Mouse (Mus musculus) limb, embryonic 13.5 days (tissue): ENCODE data around the gene Ttc3. TPM values are rescaled to one million over a fixed set of nuclear protein-coding genes. Genes with fewer than 3 reads are reported as not detected.
A peak's percentile ranks its signal among the peaks of the same experiment; 100 is the strongest.

ENCODE experiments used
- ATAC-seq: fragments of 200-750 bp; cut with Nextera tagmentation; 2 replicates; pipeline ENCODE4 v1.8.0; 2017; ENCODE audit warnings: low read depth, moderate number of reproducible peaks, moderate TSS enrichment; ENCODE audit not compliant: low FRiP score
- H3K27ac ChIP-seq: fragments of 300-500 bp; sonication (generic); 2 replicates; pipeline ENCODE4 v1.5.1; 2015; ENCODE audit warnings: inconsistent platforms, mild to moderate bottlenecking, moderate library complexity
- H3K27me3 ChIP-seq: fragments of 300-500 bp; sonication (generic); 2 replicates; pipeline ENCODE4 v1.6.1; 2015; ENCODE audit warnings: mild to moderate bottlenecking, inconsistent platforms
- H3K36me3 ChIP-seq: fragments of 300-500 bp; sonication (generic); 2 replicates; pipeline ENCODE4 v1.6.1; 2015; ENCODE audit warnings: inconsistent platforms, mild to moderate bottlenecking, moderate library complexity
- H3K4me1 ChIP-seq: fragments of 300-500 bp; sonication (generic); 2 replicates; pipeline ENCODE4 v1.6.1; 2015; ENCODE audit warnings: inconsistent platforms
- H3K4me2 ChIP-seq: fragments of 300-500 bp; sonication (generic); replicated peaks from 2 replicates; pipeline ENCODE4 v1.6.1; 2015; ENCODE audit warnings: inconsistent platforms, mild to moderate bottlenecking, moderate library complexity
- H3K4me3 ChIP-seq: fragments of 300-500 bp; sonication (generic); 2 replicates; pipeline ENCODE4 v1.5.1; 2015; ENCODE audit warnings: moderate library complexity, mild to moderate bottlenecking, inconsistent platforms
- H3K9ac ChIP-seq: fragments of 300-500 bp; sonication (generic); 2 replicates; pipeline ENCODE4 v1.6.1; 2015; ENCODE audit warnings: mild to moderate bottlenecking, inconsistent platforms
- H3K9me3 ChIP-seq: fragments of 300-500 bp; sonication (generic); 2 replicates; pipeline ENCODE4 v1.6.1; 2016; ENCODE audit warnings: inconsistent platforms
- WGBS: fragments of 180-500 bp; shearing (Covaris S2); methylation state at CpG from one replicate; pipeline ENCODE4 v1.1.7; 2015; 5-methylcytosine and 5-hydroxymethylcytosine counted together
- polyA plus RNA-seq: library from polyadenylated mRNA; unstranded; fragments of >200 nt; fragmentation: Nextera tagmentation; extraction: Ambion mirVana; gene quantifications from 2 replicates; pipeline ENCODE4 v1.2.1, GENCODE M21; 2015

Gene Ttc3
- polyA plus RNA-seq, 1 experiment from 2014 or later: 332 TPM

DNA sequence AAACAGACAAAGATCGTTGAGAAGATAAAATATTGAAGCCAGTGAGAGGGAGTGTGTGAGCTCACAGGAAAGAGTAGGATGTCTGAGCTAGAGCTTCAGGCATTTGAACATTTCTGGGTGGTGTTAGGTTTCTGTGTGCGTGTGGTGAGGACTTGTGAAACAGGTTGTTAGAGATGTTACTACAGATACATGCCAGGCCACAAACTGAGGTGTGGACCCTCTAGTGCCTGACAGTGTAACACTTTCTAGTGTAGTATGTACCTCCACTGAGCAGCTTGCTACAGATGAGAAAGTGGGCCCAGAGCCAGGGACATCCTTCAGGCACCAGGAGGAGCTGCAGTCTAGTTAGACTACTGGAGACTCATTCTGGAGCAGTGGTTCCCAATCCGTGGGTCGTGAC lies 31.8 kb downstream of the Ttc3 start:
- H3K4me3 ChIP-seq: no peak overlapping the region
- H3K4me2 ChIP-seq: no peak overlapping the region
- H3K36me3 ChIP-seq: peaks cover 33% of the 10 kb centered on the region
- ATAC-seq: no peak
- WGBS: 77% methylated on average over 4 of the region's 4 CpGs
- no peaks in the 10 kb centered on the region for H3K27me3 ChIP-seq
- no peak overlapping the region for H3K27ac ChIP-seq
- peaks cover 13% of the 10 kb centered on the region for H3K4me1 ChIP-seq
- H3K9me3 ChIP-seq: no peaks in the 10 kb centered on the region
- no peak overlapping the region for H3K9ac ChIP-seq

DNA sequence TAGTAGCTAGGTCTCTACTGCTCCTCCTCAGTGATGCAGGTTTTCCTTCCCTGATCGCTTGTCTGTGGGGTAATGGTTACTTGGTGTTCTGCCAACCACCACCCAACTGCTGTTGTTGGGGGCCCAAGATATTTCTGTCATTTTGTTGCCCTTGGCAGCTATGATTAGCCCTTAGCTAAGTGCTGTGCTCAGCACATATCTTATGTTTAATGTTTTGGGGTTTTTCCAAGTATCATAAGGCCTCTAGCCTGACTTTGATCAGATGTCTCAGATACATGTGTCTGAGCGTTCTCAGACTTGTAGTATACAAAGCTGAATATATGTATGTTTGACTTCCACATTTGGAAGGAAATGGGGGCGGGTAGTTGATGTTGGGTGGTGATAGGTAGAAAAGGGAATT lies 40.9 kb downstream of the Ttc3 start:
- Histone ChIP-seq H3K9ac (no peak overlapping the region), H3K4me3 (no peak overlapping the region), H3K27ac (no peak overlapping the region), H3K27me3 (no peaks in the 10 kb centered on the region), H3K9me3 (no peaks in the 10 kb centered on the region), H3K4me1 (no peaks in the 10 kb centered on the region), H3K36me3 (peaks cover 71% of the 10 kb centered on the region), H3K4me2 (no peak overlapping the region)
- 81% methylated on average over 3 of the region's 3 CpGs for WGBS
- no peak for ATAC-seq

DNA sequence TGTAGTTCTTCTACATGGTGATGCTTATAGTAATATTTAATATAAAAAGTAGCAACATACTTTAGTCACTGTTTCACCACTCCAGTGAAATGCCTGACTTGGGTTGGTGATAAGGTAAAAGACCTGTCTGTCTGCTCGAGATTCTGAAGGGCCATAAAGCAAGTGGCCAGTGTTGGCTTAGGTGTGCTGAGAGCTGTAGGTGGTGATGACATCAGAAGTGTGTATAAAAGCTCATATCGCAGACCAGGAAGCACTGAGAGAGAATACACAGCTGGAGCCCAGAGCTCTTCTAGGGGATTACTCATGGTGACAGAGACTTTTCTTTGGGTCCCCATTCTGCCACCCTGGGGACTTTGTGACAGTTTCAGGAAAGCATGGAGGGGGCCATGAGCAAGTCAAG lies 41.8 kb downstream of the Ttc3 start:
- Histone ChIP-seq H3K4me1 (no peaks in the 10 kb centered on the region), H3K4me3 (no peak overlapping the region), H3K4me2 (no peak overlapping the region), H3K27me3 (no peaks in the 10 kb centered on the region), H3K27ac (no peak overlapping the region), H3K9ac (no peak overlapping the region), H3K36me3 (peaks cover 70% of the 10 kb centered on the region), H3K9me3 (no peaks in the 10 kb centered on the region)
- ATAC-seq: no peak
- WGBS: 88% methylated on average over 2 of the region's 2 CpGs

DNA sequence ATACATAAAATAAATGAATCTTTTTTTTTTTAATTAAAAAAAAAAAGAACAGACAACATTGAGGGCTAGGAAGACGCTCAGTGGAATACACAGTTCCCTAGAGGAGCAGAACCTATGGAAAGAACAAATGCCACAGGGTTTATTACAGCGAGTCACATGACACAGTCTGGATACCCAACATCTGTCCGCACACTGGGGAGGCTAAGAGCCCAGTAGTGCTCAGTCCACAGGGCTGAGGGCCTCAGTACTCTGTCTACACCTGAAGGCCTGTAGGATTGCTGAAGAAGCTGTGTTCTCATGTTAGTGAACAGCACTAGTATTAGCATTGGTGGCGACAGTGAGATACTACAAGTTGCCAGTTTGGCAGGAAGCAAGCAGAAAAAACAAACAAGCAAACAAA lies 42.3 kb downstream of the Ttc3 start:
- WGBS: 88% methylated on average over 4 of the region's 4 CpGs
- H3K27ac ChIP-seq: no peak overlapping the region

DNA sequence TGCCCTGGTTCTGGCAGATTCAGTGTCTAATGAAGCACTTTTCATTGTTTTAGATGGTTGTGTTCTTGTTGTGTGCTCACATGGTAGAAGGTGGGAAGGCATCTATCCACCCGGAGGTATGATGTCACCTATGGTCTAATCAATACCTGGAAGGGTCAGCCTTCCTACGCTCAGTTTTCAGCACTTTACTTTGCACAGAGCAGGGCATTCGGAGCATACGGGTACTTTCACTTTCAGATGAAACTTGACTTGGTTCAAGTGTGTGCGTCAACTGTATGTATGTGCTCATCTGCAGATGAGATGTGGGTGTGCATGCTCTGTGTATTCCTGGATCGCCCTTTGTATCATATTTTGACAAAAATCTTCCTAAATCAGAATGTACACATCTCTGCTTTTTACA lies 43.7 kb downstream of the Ttc3 start:
- Histone ChIP-seq H3K9ac (no peak overlapping the region), H3K36me3 (peaks cover 82% of the 10 kb centered on the region), H3K27ac (no peak overlapping the region), H3K4me3 (no peak overlapping the region), H3K27me3 (no peaks in the 10 kb centered on the region), H3K4me1 (no peaks in the 10 kb centered on the region), H3K4me2 (no peak overlapping the region), H3K9me3 (no peaks in the 10 kb centered on the region)
- ATAC-seq: no peak
- WGBS: 92% methylated on average over 6 of the region's 6 CpGs

More for the DNA sequence above, 42.3 kb downstream of the Ttc3 start:
- no peaks in the 10 kb centered on the region for H3K4me1 ChIP-seq
- no peak overlapping the region for H3K4me2 ChIP-seq
- H3K4me3 ChIP-seq: no peak overlapping the region
- no peaks in the 10 kb centered on the region for H3K9me3 ChIP-seq
- no peak for ATAC-seq
- H3K27me3 ChIP-seq: no peaks in the 10 kb centered on the region
- no peak overlapping the region for H3K9ac ChIP-seq
- H3K36me3 ChIP-seq: peaks cover 73% of the 10 kb centered on the region

DNA sequence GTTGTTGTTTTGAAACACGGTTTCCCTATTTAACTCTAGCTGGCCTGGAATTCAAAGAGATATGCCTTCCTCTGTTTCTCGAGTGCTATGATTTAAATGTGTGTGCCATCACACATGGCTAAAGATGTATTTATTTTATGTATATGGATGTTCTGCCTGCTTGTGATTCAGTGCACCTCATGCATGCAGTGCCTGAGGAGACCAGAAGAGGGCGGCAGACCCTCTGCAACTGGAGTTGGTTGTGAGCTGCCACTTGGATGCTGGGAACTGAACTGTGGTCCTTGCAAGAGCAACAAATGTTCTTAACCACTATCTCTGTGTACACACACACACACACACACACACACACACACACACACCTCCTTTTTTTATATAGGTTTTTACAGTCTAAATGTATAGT lies 50.1 kb downstream of the Ttc3 start:
- Histone ChIP-seq H3K4me2 (no peak overlapping the region), H3K9me3 (peaks cover 6% of the 10 kb centered on the region; the same call in 1 of the 2 replicates), H3K4me3 (no peak overlapping the region), H3K27ac (no peak overlapping the region), H3K9ac (no peak overlapping the region), H3K36me3 (peaks cover 85% of the 10 kb centered on the region), H3K4me1 (no peaks in the 10 kb centered on the region), H3K27me3 (no peaks in the 10 kb centered on the region)
- no peak for ATAC-seq
- 92% methylated on average over 3 of the region's 3 CpGs for WGBS

DNA sequence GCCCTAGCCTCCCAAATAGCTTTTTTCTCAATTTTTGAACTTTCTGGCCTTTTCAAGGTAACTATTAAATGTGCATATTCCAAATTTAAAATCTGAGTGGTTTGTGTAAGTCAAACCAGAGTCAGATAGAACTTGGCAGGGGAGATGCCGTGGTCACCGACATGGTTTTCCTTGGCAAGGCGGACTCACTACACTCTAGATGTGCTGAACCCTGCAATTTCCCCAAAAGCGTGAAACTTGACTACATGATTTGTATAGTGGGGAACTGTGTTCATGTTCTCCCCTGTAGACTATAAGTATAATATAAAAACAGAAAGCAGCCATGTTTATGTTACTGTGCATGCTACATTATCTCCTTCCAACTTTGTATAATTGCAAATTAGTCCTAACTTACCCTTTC lies 58.5 kb downstream of the Ttc3 start:
- H3K27ac ChIP-seq: no peak overlapping the region
- H3K9me3 ChIP-seq: no peaks in the 10 kb centered on the region
- 94% methylated on average over 4 of the region's 4 CpGs for WGBS
- H3K36me3 ChIP-seq: peaks cover 83% of the 10 kb centered on the region
- H3K27me3 ChIP-seq: no peaks in the 10 kb centered on the region
- no peak for ATAC-seq
- H3K4me2 ChIP-seq: no peak overlapping the region
- H3K9ac ChIP-seq: no peak overlapping the region
- H3K4me1 ChIP-seq: no peaks in the 10 kb centered on the region
- no peak overlapping the region for H3K4me3 ChIP-seq

DNA sequence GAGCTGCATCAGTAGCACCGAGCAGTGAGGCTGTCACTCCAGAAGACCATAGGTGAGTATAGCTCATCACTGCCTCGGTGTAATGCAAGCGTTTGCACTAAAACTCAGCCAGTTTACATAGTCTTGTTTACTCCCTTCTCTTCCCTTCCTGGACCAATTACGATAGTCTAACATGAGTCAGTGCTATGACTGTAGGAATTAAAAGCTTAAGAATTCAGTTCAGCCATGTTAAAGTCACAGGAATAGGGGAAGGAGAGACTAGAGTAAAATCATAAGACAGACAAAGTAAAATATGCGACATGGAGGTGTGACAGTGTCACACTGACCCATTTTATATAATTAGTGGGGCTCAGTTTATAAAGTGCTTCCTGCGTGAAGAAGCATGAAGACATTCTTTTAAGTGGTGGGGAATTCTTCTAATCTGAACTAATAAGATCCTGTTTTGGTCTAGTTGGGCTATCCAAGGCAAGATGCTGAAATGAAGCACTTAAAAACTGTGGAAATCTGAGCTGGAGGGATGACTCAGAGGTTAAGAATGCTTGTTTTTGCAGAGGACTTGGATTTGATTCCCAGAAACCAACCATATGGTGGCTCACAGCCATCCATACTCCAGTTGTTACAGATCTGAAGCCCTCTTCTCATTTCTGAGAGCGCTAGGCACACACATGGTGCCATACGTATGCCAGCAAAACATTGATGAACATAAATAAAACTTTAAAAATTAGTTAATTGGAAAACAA lies 65.2 kb downstream of the Ttc3 start:
- ATAC-seq: no peak

DNA sequence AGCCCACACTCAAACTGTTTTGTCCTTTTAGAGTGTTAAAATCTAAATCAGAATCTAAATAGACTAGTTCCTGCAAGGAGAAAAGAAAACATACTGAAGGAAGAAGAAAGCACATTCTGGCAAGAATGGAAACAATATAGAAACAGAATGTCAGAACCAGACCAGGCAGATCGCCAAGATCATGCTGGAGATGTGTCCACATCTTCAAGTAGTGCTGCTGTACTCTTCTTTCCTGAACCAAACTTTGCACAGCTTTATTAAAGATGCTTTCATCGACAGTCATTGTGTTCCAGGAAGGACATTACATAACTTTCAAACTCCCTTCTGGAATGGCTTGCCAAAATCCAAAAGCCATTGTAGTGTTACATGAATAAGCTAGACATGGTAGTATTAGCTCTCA lies 66.4 kb downstream of the Ttc3 start:
- Histone ChIP-seq H3K27ac (no peak overlapping the region), H3K36me3 (peaks cover 87% of the 10 kb centered on the region)
- ATAC-seq: no peak

More for the DNA sequence above, 65.2 kb downstream of the Ttc3 start:
- Histone ChIP-seq H3K4me1 (0 out of 2 replicates have a peak, but pooled peaks cover 5% of the 10 kb centered on the region), H3K27me3 (no peaks in the 10 kb centered on the region), H3K27ac (0 out of 2 replicates have a peak overlapping the region, but pooled peaks have one; percentile 3), H3K9ac (no peak overlapping the region), H3K9me3 (no peaks in the 10 kb centered on the region), H3K4me3 (no peak overlapping the region), H3K4me2 (no peak overlapping the region), H3K36me3 (peaks cover 90% of the 10 kb centered on the region)
- 86% methylated on average over 8 of the region's 8 CpGs for WGBS

DNA sequence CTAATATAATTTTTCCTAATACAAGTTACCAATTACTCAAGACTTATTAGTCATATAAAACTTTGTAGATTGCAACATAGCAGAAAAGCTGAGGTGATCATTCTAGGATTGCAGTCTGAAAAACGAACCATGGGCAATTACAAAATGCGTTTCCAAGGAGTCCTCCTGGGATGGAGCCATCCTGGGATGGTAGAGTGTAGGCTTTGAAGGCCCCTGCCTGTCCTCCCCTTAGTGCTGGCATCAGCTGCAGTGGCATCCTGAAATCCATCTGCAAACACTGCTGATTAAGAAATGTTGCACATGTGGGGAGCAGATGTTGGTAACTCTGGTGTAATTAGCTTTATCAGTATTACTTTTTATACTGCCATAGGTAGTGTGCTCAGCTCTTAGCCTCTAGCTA lies 70.9 kb downstream of the Ttc3 start:
- Histone ChIP-seq H3K4me3 (no peak overlapping the region), H3K4me1 (no peaks in the 10 kb centered on the region), H3K27me3 (no peaks in the 10 kb centered on the region), H3K27ac (no peak overlapping the region), H3K4me2 (no peak overlapping the region), H3K9me3 (no peaks in the 10 kb centered on the region), H3K36me3 (peaks cover 78% of the 10 kb centered on the region), H3K9ac (no peak overlapping the region)
- ATAC-seq: no peak
- 43% methylated on average over 2 of the region's 2 CpGs for WGBS

More for the DNA sequence above, 66.4 kb downstream of the Ttc3 start:
- H3K27me3 ChIP-seq: no peaks in the 10 kb centered on the region
- no peak overlapping the region for H3K4me2 ChIP-seq
- WGBS: 91% methylated on average over 2 of the region's 2 CpGs
- no peak overlapping the region for H3K9ac ChIP-seq
- no peaks in the 10 kb centered on the region for H3K9me3 ChIP-seq
- H3K4me3 ChIP-seq: no peak overlapping the region
- H3K4me1 ChIP-seq: 0 out of 2 replicates have a peak, but pooled peaks cover 5% of the 10 kb centered on the region

DNA sequence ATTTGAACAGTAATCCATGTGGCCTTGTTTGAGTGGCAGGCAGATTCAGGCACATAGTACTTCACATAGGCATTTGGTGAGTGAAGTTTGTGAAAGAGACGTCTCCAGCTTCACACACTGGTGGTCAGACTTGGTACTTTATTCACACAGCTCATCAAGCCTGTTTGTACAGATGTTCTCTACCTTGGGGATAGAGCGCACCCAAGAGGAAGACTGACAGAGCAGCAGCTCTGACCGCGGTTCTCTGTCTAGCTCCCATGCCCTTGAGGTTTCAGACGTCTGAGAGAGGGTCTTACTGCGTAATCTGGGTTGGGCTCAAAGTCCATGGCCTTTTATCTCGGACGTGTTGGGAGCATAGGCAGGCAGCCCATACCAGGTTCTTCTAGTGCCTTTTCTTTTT lies 78.7 kb downstream of the Ttc3 start:
- ATAC-seq: no peak
- Histone ChIP-seq H3K4me2 (no peak overlapping the region), H3K9ac (no peak overlapping the region), H3K27ac (no peak overlapping the region), H3K27me3 (no peaks in the 10 kb centered on the region), H3K4me1 (no peaks in the 10 kb centered on the region), H3K9me3 (no peaks in the 10 kb centered on the region), H3K4me3 (no peak overlapping the region), H3K36me3 (peaks cover 77% of the 10 kb centered on the region)
- WGBS: 83% methylated on average over 8 of the region's 8 CpGs

DNA sequence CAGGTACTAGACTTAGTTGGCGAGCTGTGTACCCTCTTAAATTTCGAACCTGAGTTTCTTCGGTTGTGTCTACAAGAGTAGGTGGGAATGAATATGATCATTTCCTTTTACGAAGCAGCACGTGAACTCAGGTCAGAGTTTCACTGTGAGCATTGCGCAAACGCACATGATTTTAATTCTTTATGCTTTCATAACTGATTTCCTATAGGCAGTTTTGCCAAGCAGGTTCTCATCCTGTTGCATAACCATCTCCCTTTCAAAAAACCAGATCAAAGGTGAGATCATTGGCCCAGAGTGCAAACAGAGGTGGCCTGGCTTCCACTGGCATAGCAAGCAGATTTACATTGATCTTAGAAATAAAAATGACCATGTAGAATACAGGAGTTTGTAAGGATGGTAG lies 79.2 kb downstream of the Ttc3 start:
- no peak overlapping the region for H3K9ac ChIP-seq
- no peaks in the 10 kb centered on the region for H3K4me1 ChIP-seq
- H3K9me3 ChIP-seq: no peaks in the 10 kb centered on the region
- H3K27me3 ChIP-seq: no peaks in the 10 kb centered on the region
- H3K4me2 ChIP-seq: no peak overlapping the region
- no peak overlapping the region for H3K27ac ChIP-seq
- WGBS: 93% methylated on average over 7 of the region's 7 CpGs
- H3K36me3 ChIP-seq: peaks cover 82% of the 10 kb centered on the region
- no peak overlapping the region for H3K4me3 ChIP-seq
- no peak for ATAC-seq
